Mouse (Mus musculus) left cerebral cortex, adult 18-20 months (tissue): Measurements from ENCODE around the gene Sprr1a. TPM values are rescaled to one million over a fixed set of nuclear protein-coding genes. Genes with fewer than 3 reads are reported as not detected.
"Not testable (repeated sequence)": the region's sequence is repeated elsewhere in the genome, so short reads cannot be mapped to it uniquely, and the experiment has no call there.

Experiments
- DNase-seq, 2 experiments: peaks; one replicate each; pipeline ENCODE4 v3.0.0; 2021 to 2022; ENCODE audit warnings: low spot score in 2 of 2, mixed read lengths in 1 of 2
- long read RNA-seq, 2 experiments: library from polyadenylated mRNA; stranded (forward); transcript quantifications; one replicate each; pipeline ENCODE4 v2.0.0; 2021
- total RNA-seq, 2 experiments: library from RNA; stranded (reverse); gene quantifications; 2 replicates each; pipeline ENCODE4 v1.2.3; 2021

The Sprr1a gene
- total RNA-seq, result not detected
- long read RNA-seq, experiment 1, partial matches to known transcripts, result 0 of 1 reads
- long read RNA-seq, experiment 1, other reads (novel, unspliced or antisense), result 0 of 1 reads
- long read RNA-seq, experiment 2, result 0 reads

- DNase-seq, result no peak
Observed at GRCm38 (mm10) chr3:92485863-92486262, at the start of gene Sprr1a. TSS of gene Sprr1a (minus strand) at chr3:92485895.

DNA sequence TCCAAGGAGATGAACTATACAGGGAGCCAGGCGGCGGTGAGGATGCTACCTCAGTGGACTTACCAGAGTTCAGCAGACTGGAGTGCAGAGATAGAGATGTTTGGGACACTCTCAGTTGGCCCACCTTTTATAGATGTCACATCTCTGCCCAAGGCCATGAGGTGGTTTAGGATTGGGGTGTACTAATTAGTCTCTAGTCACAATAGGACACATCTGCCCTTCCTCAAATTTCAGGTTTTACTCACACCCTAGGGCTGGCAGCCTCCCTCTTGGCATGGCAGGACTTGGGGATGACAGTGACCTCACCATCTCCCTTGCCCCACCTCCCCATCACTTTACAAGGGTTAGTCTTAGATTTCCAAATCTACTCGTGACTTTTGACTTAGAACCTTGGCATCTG lies 48.7 kb upstream of the Sprr1a start, which contains the start of gene 2310046K23Rik:
Gene 2310046K23Rik, minus strand, starts transcription at position 101 of the 400 bp plus-strand sequence.
- no peak for DNase-seq

DNA sequence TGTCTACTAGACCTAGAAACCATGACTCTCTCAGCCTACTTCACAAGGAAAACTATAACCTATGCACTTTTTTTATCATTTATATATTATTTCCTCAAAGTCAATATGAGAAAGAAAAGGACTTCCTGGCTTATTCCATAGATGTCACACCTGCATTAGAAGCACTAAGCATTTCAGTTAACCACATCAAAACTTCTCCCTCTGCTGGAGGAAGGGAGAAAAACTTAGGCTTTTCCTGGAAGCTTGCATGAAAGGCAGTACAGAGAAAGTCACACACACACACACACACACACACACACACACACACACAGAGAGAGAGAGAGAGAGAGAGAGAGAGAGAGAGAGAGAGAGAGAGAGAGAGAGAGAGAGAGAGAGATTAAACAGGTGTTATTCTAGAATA lies 26.6 kb upstream of the Sprr1a start:
- DNase-seq, result peak in 1 of 2 experiments; percentile 7

DNA sequence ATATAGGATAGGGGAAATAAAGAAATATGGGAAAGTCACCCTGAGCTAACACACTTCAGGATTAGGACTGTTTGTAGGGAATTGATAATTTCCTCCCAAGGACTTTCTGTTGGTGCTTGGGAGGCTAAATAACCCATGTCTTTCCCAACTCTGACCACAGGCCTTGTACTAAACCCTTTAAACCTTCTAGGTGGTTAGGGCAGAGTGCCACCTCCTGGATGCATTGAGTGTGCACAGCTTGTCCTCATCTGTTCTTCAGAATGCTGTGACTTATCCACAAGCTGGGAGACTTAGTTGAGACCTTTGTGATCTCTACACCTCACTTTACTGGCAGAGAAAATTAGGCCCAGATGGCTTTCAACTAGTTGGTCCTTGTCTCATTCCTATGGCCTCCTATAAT lies 25.1 kb upstream of the Sprr1a start:
- peak; percentile 22 to 28 for DNase-seq

DNA sequence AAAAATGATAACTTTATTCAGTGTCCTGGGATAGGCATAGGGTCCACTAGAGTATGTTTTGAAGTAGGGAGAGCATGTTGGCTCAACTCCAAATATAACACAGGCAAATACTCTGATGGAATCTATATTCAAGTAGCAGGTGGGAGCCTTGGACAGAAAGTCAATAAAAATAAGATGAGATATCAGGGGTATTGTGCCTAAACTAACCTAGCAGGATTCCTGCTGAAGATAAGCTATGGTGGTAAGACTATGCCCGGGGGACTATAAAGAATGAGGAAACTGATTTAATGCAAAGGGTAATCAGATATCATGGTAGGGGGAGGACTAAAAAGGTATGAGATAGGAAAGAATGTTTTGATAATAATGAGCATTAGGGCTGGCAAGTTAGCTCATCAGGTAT lies 22.5 kb upstream of the Sprr1a start:
- no peak for DNase-seq

DNA sequence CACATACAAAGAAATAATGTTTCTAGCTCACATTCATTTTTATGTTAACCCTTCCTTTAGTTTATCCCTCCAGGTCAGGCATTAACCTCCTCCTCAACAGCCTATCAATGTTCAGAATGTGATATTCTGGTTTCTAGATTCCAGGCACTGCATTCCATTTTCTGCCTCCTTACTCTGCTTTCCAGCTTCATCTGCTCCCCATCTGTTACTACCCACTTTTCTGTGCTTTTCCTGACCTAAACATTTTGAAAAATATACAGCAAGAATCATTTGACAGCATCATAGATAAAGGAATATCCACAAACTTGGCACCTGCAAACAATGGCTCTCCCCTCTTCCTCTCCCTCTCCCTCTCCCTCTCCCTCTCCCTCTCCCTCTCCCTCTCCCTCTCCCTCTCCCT lies 17.8 kb upstream of the Sprr1a start:
- no peak for DNase-seq

GRCm38 (mm10) chr3:92500393-92500792 lies 14.7 kb upstream of the Sprr1a start, which contains the start of gene Sprr4:
TSS of gene Sprr4 (minus strand) at chr3:92500493.
- no peak for DNase-seq

DNA sequence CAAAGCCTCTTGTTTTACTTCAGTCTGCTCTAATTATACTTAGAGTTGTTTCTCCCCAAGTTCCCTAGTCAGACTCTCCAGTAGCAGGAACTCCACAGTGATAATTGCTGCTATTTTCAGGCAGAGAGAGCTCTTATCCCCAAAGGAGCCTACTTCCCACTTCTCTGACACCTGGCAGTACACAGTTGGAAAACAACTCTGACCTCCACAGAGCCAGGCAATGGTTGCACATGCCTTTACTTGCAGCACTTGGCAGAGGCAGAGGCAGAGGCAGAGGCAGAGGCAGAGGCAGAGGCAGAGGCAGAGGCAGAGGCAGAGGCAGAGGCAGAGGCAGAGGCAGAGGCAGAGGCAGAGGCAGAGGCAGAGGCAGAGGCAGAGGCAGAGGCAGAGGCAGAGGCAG lies 4.6 kb upstream of the Sprr1a start:
- DNase-seq, result not testable (repeated sequence)

DNA sequence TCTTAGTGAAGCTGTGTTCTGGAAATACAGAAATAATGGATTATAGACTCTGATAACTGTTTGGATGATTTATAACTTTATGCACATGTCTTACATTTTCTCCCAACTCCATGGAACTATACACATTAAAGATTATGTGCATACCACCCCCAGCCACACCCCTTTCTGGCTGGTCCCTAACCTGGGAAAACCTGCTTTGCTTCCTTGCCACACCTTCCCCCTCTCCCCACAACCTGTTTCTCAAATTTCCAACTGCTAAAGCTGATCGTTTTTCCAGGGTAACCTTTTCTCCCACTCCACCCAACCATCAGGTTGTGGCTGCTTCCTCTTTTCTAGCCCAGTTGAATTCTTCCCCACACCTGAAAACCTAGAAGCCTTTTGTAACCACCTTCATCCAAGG lies 612 bp upstream of the Sprr1a start:
- no peak for DNase-seq

DNA sequence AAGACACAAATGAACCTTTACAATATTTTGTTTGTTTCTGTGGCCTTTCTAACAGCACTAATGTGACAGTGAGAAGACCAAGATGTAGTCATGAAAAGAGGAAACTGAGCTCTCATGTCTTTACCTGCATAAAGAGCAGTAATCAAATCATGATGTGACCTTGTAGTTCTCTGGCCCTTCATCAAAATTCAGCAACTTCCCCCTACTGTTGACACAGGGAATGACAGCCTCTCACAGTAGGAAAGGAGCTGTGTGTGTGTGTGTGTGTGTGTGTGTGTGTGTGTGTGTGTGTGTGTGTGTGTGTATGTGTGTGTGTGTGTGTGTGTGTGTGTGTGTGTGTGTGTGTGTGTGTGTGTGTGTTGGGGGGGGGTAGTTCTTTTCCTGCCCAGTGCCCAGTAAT lies 4.4 kb downstream of the Sprr1a start:
- not testable (repeated sequence) for DNase-seq

- no peak for DNase-seq
Observed at GRCm38 (mm10) chr3:92470111-92470510, 15.6 kb downstream of the Sprr1a start.

- DNase-seq, result no peak
Observed at GRCm38 (mm10) chr3:92467424-92467823, 18.3 kb downstream of the Sprr1a start.

DNA sequence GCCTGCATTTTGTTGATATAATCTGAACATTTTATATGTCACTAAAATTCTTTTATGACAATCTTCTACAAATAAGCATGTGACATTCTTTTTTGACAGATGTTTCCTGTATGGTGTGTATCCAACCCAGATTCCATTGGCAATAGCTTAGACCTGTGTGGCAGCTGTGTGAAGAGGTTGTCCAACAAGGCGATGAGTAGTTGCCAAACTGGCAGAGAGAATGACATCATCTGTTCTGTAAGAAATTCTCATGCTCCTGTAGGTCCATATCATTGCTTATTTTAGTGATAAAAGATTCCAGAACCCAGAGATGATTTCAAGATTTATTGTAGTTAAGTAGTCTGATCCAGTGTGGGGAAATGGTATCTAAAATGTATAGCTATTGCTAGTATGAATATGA lies 19.1 kb downstream of the Sprr1a start:
- no peak for DNase-seq

DNA sequence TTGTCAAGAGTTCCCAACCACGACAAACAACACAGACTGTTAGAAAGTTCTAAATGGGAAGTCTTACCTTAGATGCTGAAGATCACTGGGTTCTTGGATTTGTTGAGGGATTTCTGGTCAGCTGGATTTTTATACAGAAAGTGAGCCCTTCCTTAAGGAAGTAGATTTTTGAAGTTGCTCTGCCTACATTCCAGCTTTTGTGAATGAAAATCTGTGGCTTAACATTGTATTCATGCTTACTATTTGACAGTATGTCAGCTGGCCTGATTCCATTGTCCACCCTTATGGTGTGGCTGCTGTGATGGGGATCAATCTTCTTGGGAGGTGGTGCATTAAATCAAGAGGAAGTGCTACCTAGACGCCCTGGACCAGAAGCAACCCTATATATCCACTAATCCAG lies 27.1 kb downstream of the Sprr1a start, which contains the start of gene Sprr3:
Gene Sprr3, minus strand, starts transcription at position 101 of the 400 bp plus-strand sequence.
- DNase-seq, result no peak

GRCm38 (mm10) chr3:92455151-92455550 lies 30.5 kb downstream of the Sprr1a start:
- no peak for DNase-seq

- no peak for DNase-seq
Observed at GRCm38 (mm10) chr3:92440177-92440576, 45.5 kb downstream of the Sprr1a start.

GRCm38 (mm10) chr3:92438689-92439088 lies 47.0 kb downstream of the Sprr1a start, which contains the start of gene Sprr1b:
TSS of gene Sprr1b (minus strand) at chr3:92438789.
- DNase-seq, result no peak

Other genes starting within 250 kb of the Sprr1a start
- gene Sprr2a3, start 200.5 kb downstream of the Sprr1a start, total RNA-seq, result not detected
- not detected for gene Sprr2b, start 169.3 kb downstream of the Sprr1a start, total RNA-seq
- not detected for gene Sprr2d, start 146.8 kb downstream of the Sprr1a start, total RNA-seq
- gene Sprr2e, start 133.8 kb downstream of the Sprr1a start, total RNA-seq, result not detected
- not detected for gene Sprr2f, start 120.7 kb downstream of the Sprr1a start, total RNA-seq
- not detected for gene Sprr2h, start 100.2 kb downstream of the Sprr1a start, total RNA-seq
- gene Sprr2i, start 77.9 kb downstream of the Sprr1a start, total RNA-seq, result not detected
- gene Sprr2j-ps, start 67.8 kb downstream of the Sprr1a start, total RNA-seq, result not detected
- gene Gm9774, start 56.5 kb downstream of the Sprr1a start, total RNA-seq, result 1 to 10 TPM; 2.3 to 2.9 TPM
- gene Sprr2k, start 53.3 kb downstream of the Sprr1a start, total RNA-seq, result not detected
- not detected for gene Sprr1b, start 47.1 kb downstream of the Sprr1a start, total RNA-seq
- not detected for gene Sprr3, start 27.2 kb downstream of the Sprr1a start, total RNA-seq
- gene Sprr4, start 14.6 kb upstream of the Sprr1a start, total RNA-seq, result not detected
- gene 2310046K23Rik, start 48.6 kb upstream of the Sprr1a start, total RNA-seq, result not detected
- gene Ivl, start 87.8 kb upstream of the Sprr1a start, total RNA-seq, result not detected
- not detected for gene Smcp, start 103.1 kb upstream of the Sprr1a start, total RNA-seq
- not detected for gene 2210017I01Rik, start 121.6 kb upstream of the Sprr1a start, total RNA-seq
- not detected for gene Lce6a, start 135.8 kb upstream of the Sprr1a start, total RNA-seq
- gene Lce1a1, start 162.4 kb upstream of the Sprr1a start, total RNA-seq, result not detected
- not detected for gene Lce1b, start 171.0 kb upstream of the Sprr1a start, total RNA-seq
- not detected for gene Lce1a2, start 184.4 kb upstream of the Sprr1a start, total RNA-seq
- gene Lce1c, start 193.4 kb upstream of the Sprr1a start, total RNA-seq, result not detected
- gene Lce1d, start 201.3 kb upstream of the Sprr1a start, total RNA-seq, result not detected
- not detected for gene Lce1e, start 223.2 kb upstream of the Sprr1a start, total RNA-seq
- gene Lce1f, start 234.5 kb upstream of the Sprr1a start, total RNA-seq, result not detected